Mouse (Mus musculus) G1E (cell line): ENCODE data around the gene Trdmt1.

Experiments
- CTCF ChIP-seq: IDR thresholded peaks from 2 replicates; pipeline ENCODE4 v1.5.1; 2012; ENCODE audit warnings: low read depth, low read length, inconsistent platforms, mixed read lengths
- GATA1 ChIP-seq: IDR thresholded peaks from 2 replicates; pipeline ENCODE4 v1.6.1; 2012; ENCODE audit warnings: borderline replicate concordance, low read length, inconsistent platforms, mixed read lengths
- GATA2 ChIP-seq: IDR thresholded peaks from 2 replicates; pipeline ENCODE4 v1.6.1; 2012; ENCODE audit warnings: low read depth, low read length, inconsistent platforms, borderline replicate concordance
- POLR2AphosphoS5 ChIP-seq: IDR thresholded peaks from 2 replicates; pipeline ENCODE4 v1.6.1; 2012; ENCODE audit warnings: low read depth, low read length, inconsistent platforms; ENCODE audit not compliant: insufficient replicate concordance
- TAL1 ChIP-seq: conservative IDR thresholded peaks from 2 replicates; pipeline ENCODE4 v1.6.1; 2012; ENCODE audit warnings: low read depth, low read length, inconsistent platforms, mixed read lengths

GRCm38 (mm10) chr2:13492927-13493326, 51.5 kb downstream of the Trdmt1 start:
- TF ChIP-seq TAL1 (no peak), CTCF (no peak), GATA1 (no peak), POLR2AphosphoS5 (no peak), GATA2 (no peak)
